Mouse (Mus musculus) G1E (cell line): ENCODE results near the gene Cldn7. TPM values are rescaled to one million over a fixed set of nuclear protein-coding genes. Genes with fewer than 3 reads are reported as not detected.
"Not testable (repeated sequence)": the region's sequence is repeated elsewhere in the genome, so short reads cannot be mapped to it uniquely, and the experiment has no call there.

ENCODE experiments used
- ATAC-seq: 2 replicates; pipeline ENCODE4 v1.8.0; 2016; ENCODE audit warnings: mild to moderate bottlenecking; ENCODE audit not compliant: insufficient number of reproducible peaks, poor library complexity, low FRiP score, severe bottlenecking; ENCODE audit errors: extremely low read depth
- DNase-seq: peaks from one replicate; pipeline ENCODE4 v3.0.0; 2012; ENCODE audit warnings: low spot score
- H3K27me3 ChIP-seq: 2 replicates; pipeline ENCODE4 v1.6.1; 2012; ENCODE audit warnings: mild to moderate bottlenecking, low read length, inconsistent platforms; ENCODE audit not compliant: insufficient read depth
- H3K36me3 ChIP-seq: replicated peaks from 2 replicates; pipeline ENCODE3; 2012; ENCODE audit warnings: mild to moderate bottlenecking, inconsistent platforms
- H3K4me1 ChIP-seq: 2 replicates; pipeline ENCODE4 v1.6.1; 2012; ENCODE audit warnings: low read depth, low read length, inconsistent platforms, mixed read lengths; ENCODE audit not compliant: insufficient read depth
- H3K4me3 ChIP-seq: 2 replicates; pipeline ENCODE4 v1.5.1; 2012; ENCODE audit warnings: low read depth, mild to moderate bottlenecking, inconsistent platforms, low read length, moderate library complexity, mixed read lengths
- H3K9me3 ChIP-seq: replicated peaks from 2 replicates; pipeline ENCODE4 v1.6.1; 2012; ENCODE audit warnings: inconsistent platforms
- CTCF ChIP-seq: IDR thresholded peaks from 2 replicates; pipeline ENCODE4 v1.5.1; 2012; ENCODE audit warnings: low read depth, low read length, inconsistent platforms, mixed read lengths
- GATA1 ChIP-seq: IDR thresholded peaks from 2 replicates; pipeline ENCODE4 v1.6.1; 2012; ENCODE audit warnings: borderline replicate concordance, low read length, inconsistent platforms, mixed read lengths
- GATA2 ChIP-seq: IDR thresholded peaks from 2 replicates; pipeline ENCODE4 v1.6.1; 2012; ENCODE audit warnings: low read depth, low read length, inconsistent platforms, borderline replicate concordance
- POLR2AphosphoS5 ChIP-seq: IDR thresholded peaks from 2 replicates; pipeline ENCODE4 v1.6.1; 2012; ENCODE audit warnings: low read depth, low read length, inconsistent platforms; ENCODE audit not compliant: insufficient replicate concordance
- TAL1 ChIP-seq: conservative IDR thresholded peaks from 2 replicates; pipeline ENCODE4 v1.6.1; 2012; ENCODE audit warnings: low read depth, low read length, inconsistent platforms, mixed read lengths
- polyA plus RNA-seq: library from polyadenylated mRNA; stranded (reverse); fragments of >175 nt; gene quantifications from 2 replicates; pipeline ENCODE4 v1.2.3, GENCODE M21; 2012
- total RNA-seq, 2 experiments: library from RNA; stranded (forward) in 1 of 2; stranded (reverse) in 1 of 2; fragments of 200-1000 nt in 1 of 2; fragments of >200 nt in 1 of 2; fragmentation: Nextera tagmentation in 1 of 2; gene quantifications; 2 replicates each; pipeline ENCODE4 v1.2.3; 2014 to 2017

The Cldn7 gene
- total and polyA plus RNA-seq, 3 experiments: not detected

- ATAC-seq (no peak), DNase-seq (no peak)
- no peaks in the 10 kb centered on the region for H3K27me3 ChIP-seq
- peaks cover 86% of the 10 kb centered on the region for H3K36me3 ChIP-seq
- peaks cover 25% of the 10 kb centered on the region for H3K4me1 ChIP-seq
- H3K4me3 ChIP-seq: no peak overlapping the region
- TF ChIP-seq CTCF (no peak), TAL1 (no peak), POLR2AphosphoS5 (no peak), GATA1 (no peak), GATA2 (no peak)
- no peaks in the 10 kb centered on the region for H3K9me3 ChIP-seq
Measured at GRCm38 (mm10) chr11:70010961-70011360, 46.4 kb downstream of the Cldn7 start.

DNA sequence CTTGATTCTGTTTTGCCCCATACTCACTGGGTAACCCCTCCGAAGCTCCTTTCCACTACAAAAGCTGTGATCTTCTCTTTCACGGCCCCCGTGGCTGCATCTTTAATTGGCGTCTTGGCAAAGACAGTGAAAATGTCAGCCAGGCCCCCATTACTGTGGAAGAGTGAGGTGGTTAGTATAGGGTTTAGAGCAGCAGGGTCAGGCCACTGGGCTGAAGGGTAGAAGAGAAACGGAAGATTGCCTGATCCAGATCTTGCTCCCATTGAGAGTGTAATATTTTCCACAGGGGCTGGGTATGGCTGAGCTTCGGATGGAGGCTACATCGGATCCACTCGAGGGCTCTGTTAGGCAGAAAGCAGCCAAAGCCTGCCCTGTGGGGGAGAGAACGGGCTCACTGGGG, 48.4 kb downstream of the Cldn7 start:
- no peaks in the 10 kb centered on the region for H3K9me3 ChIP-seq
- peaks cover 66% of the 10 kb centered on the region for H3K36me3 ChIP-seq
- peaks cover 34% of the 10 kb centered on the region for H3K4me1 ChIP-seq
- DNase-seq (no peak), ATAC-seq (no peak)
- H3K27me3 ChIP-seq: no peaks in the 10 kb centered on the region
- no peak overlapping the region for H3K4me3 ChIP-seq
- TF ChIP-seq GATA1 (no peak), GATA2 (no peak), CTCF (no peak), TAL1 (no peak), POLR2AphosphoS5 (no peak)

- H3K4me1 ChIP-seq: peaks cover 38% of the 10 kb centered on the region
- TF ChIP-seq POLR2AphosphoS5: no peak
- no peak for TF ChIP-seq GATA2
- TF ChIP-seq GATA1: no peak
- no peak for TF ChIP-seq CTCF
- no peak for TF ChIP-seq TAL1
- H3K36me3 ChIP-seq: peaks cover 61% of the 10 kb centered on the region
- DNase-seq: no peak
- H3K9me3 ChIP-seq: no peaks in the 10 kb centered on the region
- H3K27me3 ChIP-seq: no peaks in the 10 kb centered on the region
- no peak overlapping the region for H3K4me3 ChIP-seq
- ATAC-seq: no peak
Measured at GRCm38 (mm10) chr11:70013408-70013807, 48.8 kb downstream of the Cldn7 start.

DNA sequence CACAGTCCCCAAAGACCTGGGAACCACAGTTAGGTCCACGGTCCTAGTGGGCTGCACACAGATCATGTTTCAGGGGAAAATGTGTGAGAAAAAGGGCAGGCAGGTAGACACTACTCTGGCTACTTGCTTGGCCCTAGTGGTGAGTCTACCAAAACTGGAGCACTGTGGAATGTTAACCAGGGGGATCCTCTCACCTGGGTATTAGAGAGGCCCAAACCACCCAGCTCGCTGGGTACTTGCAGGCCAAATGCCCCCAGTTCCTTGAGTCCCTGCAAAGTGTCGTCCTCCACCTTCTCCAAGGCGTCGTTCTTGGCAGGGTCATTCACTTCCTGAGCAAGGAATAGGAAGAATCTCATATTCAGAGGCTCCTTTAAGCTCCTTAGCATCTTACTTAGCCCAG, 49.5 kb downstream of the Cldn7 start:
- no peak for ATAC-seq
- Histone ChIP-seq H3K27me3 (no peaks in the 10 kb centered on the region), H3K4me1 (peaks cover 44% of the 10 kb centered on the region), H3K4me3 (no peak overlapping the region), H3K9me3 (no peaks in the 10 kb centered on the region), H3K36me3 (peaks cover 55% of the 10 kb centered on the region)
- TF ChIP-seq TAL1: no peak
- no peak for TF ChIP-seq POLR2AphosphoS5
- no peak for DNase-seq

GRCm38 (mm10) chr11:70014880-70015558, 50.4 kb downstream of the Cldn7 start, which contains the start of gene Acadvl:
TSS of gene Acadvl (minus strand) at chr11:70015411.
- Histone ChIP-seq H3K4me3 (peak within 1 kb of the TSS; percentile 79), H3K36me3 (peaks cover 45% of the 10 kb centered on the region), H3K27me3 (no peaks in the 10 kb centered on the region), H3K4me1 (peaks cover 52% of the 10 kb centered on the region), H3K9me3 (no peaks in the 10 kb centered on the region)
- DNase-seq (peak; percentile 73), ATAC-seq (peak; percentile 69)
- TF ChIP-seq TAL1 (no peak), GATA2 (no peak), POLR2AphosphoS5 (no peak)

GRCm38 (mm10) chr11:70015677-70016076, 51.1 kb downstream of the Cldn7 start:
- ATAC-seq (no peak), DNase-seq (no peak)
- Histone ChIP-seq H3K36me3 (peaks cover 38% of the 10 kb centered on the region), H3K4me3 (no peak overlapping the region; the same call in 1 of the 2 replicates), H3K4me1 (peaks cover 58% of the 10 kb centered on the region), H3K27me3 (no peaks in the 10 kb centered on the region), H3K9me3 (no peaks in the 10 kb centered on the region)
- TF ChIP-seq CTCF (no peak), POLR2AphosphoS5 (no peak), GATA2 (no peak), TAL1 (no peak), GATA1 (no peak)

DNA sequence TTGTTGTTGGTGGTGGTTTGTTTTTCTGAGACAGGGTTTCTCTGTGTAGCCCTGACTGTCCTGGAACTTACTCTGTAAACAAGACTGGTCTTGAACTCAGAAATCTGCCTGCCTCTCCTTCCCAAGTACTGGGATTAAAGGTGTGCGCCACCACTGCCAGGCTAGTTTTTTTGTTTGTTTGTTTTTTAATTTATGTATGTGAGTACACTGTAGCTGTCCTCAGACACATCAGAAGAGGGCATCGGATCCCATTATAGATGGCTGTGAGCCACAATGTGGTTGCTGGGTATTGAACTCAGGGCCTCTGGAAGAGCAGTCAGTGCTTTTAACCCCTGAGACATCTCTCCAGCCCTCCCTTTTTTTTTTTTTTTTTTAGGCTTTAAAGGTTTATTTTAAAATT, 51.6 kb downstream of the Cldn7 start:
- H3K27me3 ChIP-seq, H3K4me3 ChIP-seq, H3K9me3 ChIP-seq, ATAC-seq, DNase-seq: not testable (repeated sequence)
- H3K4me1 ChIP-seq: peaks cover 63% of the 10 kb centered on the region
- H3K36me3 ChIP-seq: peaks cover 33% of the 10 kb centered on the region
